Mouse (Mus musculus) embryonic facial prominence, embryonic 12.5 days (tissue): ENCODE data around the gene Ctla4. TPM values are rescaled to one million over a fixed set of nuclear protein-coding genes. Genes with fewer than 3 reads are reported as not detected.

Source experiments
- ATAC-seq: fragments of 200-750 bp; cut with Nextera tagmentation; 2 replicates; pipeline ENCODE4 v1.8.0; 2017; ENCODE audit not compliant: insufficient number of reproducible peaks, insufficient read depth, low FRiP score, low TSS enrichment
- H3K27ac ChIP-seq: fragments of 300-500 bp; sonication (generic); 2 replicates; pipeline ENCODE4 v1.5.1; 2016; ENCODE audit warnings: mild to moderate bottlenecking
- H3K27me3 ChIP-seq: fragments of 300-500 bp; sonication (generic); 2 replicates; pipeline ENCODE4 v1.6.1; 2016; ENCODE audit warnings: mild to moderate bottlenecking, moderate library complexity
- H3K36me3 ChIP-seq: fragments of 300-500 bp; sonication (generic); 2 replicates; pipeline ENCODE4 v1.6.1; 2016; ENCODE audit warnings: mild to moderate bottlenecking
- H3K4me1 ChIP-seq: fragments of 300-500 bp; sonication (generic); 2 replicates; pipeline ENCODE4 v1.6.1; 2016
- H3K4me2 ChIP-seq: fragments of 300-500 bp; sonication (generic); replicated peaks from 2 replicates; pipeline ENCODE4 v1.6.1; 2016; ENCODE audit warnings: mild to moderate bottlenecking, moderate library complexity
- H3K4me3 ChIP-seq: fragments of 300-500 bp; sonication (generic); 2 replicates; pipeline ENCODE4 v1.5.1; 2016; ENCODE audit warnings: mild to moderate bottlenecking
- H3K9ac ChIP-seq: fragments of 300-500 bp; sonication (generic); 2 replicates; pipeline ENCODE4 v1.6.1; 2016; ENCODE audit warnings: mild to moderate bottlenecking, moderate library complexity
- H3K9me3 ChIP-seq: fragments of 300-500 bp; sonication (generic); 2 replicates; pipeline ENCODE4 v1.6.1; 2016; ENCODE audit warnings: mild to moderate bottlenecking, moderate library complexity
- WGBS: fragments of 180-500 bp; shearing (Covaris S2); methylation state at CpG from one replicate; pipeline ENCODE4 v1.1.7; 2016; 5-methylcytosine and 5-hydroxymethylcytosine counted together
- polyA plus RNA-seq: library from polyadenylated mRNA; unstranded; fragments of >200 nt; fragmentation: Nextera tagmentation; extraction: Ambion mirVana; gene quantifications from 2 replicates; pipeline ENCODE4 v1.2.1, GENCODE M21; 2016

Gene Ctla4
- polyA plus RNA-seq, 1 experiment from 2014 or later: not detected

GRCm38 (mm10) chr1:60936963-60937711 lies 50.3 kb downstream of the Ctla4 start:
- Histone ChIP-seq H3K4me2 (no peak overlapping the region), H3K27ac (no peak overlapping the region), H3K9me3 (no peaks in the 10 kb centered on the region), H3K4me1 (no peaks in the 10 kb centered on the region), H3K9ac (no peak overlapping the region), H3K36me3 (no peaks in the 10 kb centered on the region), H3K4me3 (no peak overlapping the region), H3K27me3 (no peaks in the 10 kb centered on the region)
- ATAC-seq: no peak
- WGBS: 69% methylated on average over 6 of the region's 6 CpGs

GRCm38 (mm10) chr1:60938256-60938655 lies 51.5 kb downstream of the Ctla4 start:
- WGBS: 78% methylated on average over 2 of the region's 2 CpGs
- no peaks in the 10 kb centered on the region for H3K4me1 ChIP-seq
- H3K9ac ChIP-seq: no peak overlapping the region
- no peaks in the 10 kb centered on the region for H3K27me3 ChIP-seq
- H3K4me3 ChIP-seq: no peak overlapping the region
- H3K4me2 ChIP-seq: no peak overlapping the region
- ATAC-seq: no peak
- no peaks in the 10 kb centered on the region for H3K9me3 ChIP-seq
- no peak overlapping the region for H3K27ac ChIP-seq
- H3K36me3 ChIP-seq: no peaks in the 10 kb centered on the region

GRCm38 (mm10) chr1:60938974-60939373 lies 52.2 kb downstream of the Ctla4 start:
- no peak overlapping the region for H3K4me2 ChIP-seq
- H3K36me3 ChIP-seq: no peaks in the 10 kb centered on the region
- no peak overlapping the region for H3K27ac ChIP-seq
- no peaks in the 10 kb centered on the region for H3K4me1 ChIP-seq
- no peak overlapping the region for H3K9ac ChIP-seq
- no peak overlapping the region for H3K4me3 ChIP-seq
- no peaks in the 10 kb centered on the region for H3K27me3 ChIP-seq
- WGBS: 87% methylated on average over 5 of the region's 5 CpGs
- no peaks in the 10 kb centered on the region for H3K9me3 ChIP-seq
- ATAC-seq: no peak

- Histone ChIP-seq H3K9me3 (no peaks in the 10 kb centered on the region), H3K36me3 (no peaks in the 10 kb centered on the region), H3K4me2 (no peak overlapping the region), H3K4me1 (no peaks in the 10 kb centered on the region), H3K9ac (no peak overlapping the region), H3K27ac (no peak overlapping the region), H3K27me3 (no peaks in the 10 kb centered on the region), H3K4me3 (no peak overlapping the region)
- WGBS: 81% methylated on average over 3 of the region's 3 CpGs
- ATAC-seq: no peak
These were observed 53.2 kb downstream of the Ctla4 start for GRCm38 (mm10) chr1:60940023-60940422.

GRCm38 (mm10) chr1:60940620-60941019 lies 53.8 kb downstream of the Ctla4 start:
- 93% methylated on average over 1 of the region's 1 CpGs for WGBS
- Histone ChIP-seq H3K27ac (no peak overlapping the region), H3K9ac (no peak overlapping the region), H3K4me3 (no peak overlapping the region), H3K4me2 (no peak overlapping the region), H3K36me3 (no peaks in the 10 kb centered on the region), H3K27me3 (no peaks in the 10 kb centered on the region), H3K9me3 (no peaks in the 10 kb centered on the region), H3K4me1 (no peaks in the 10 kb centered on the region)
- no peak for ATAC-seq

GRCm38 (mm10) chr1:60941056-60942048 lies 54.6 kb downstream of the Ctla4 start:
- no peak overlapping the region for H3K9ac ChIP-seq
- no peaks in the 10 kb centered on the region for H3K9me3 ChIP-seq
- no peaks in the 10 kb centered on the region for H3K4me1 ChIP-seq
- H3K27me3 ChIP-seq: no peaks in the 10 kb centered on the region
- 94% methylated on average over 5 of the region's 5 CpGs for WGBS
- ATAC-seq: no peak
- no peak overlapping the region for H3K27ac ChIP-seq
- H3K4me2 ChIP-seq: no peak overlapping the region
- no peaks in the 10 kb centered on the region for H3K36me3 ChIP-seq
- H3K4me3 ChIP-seq: no peak overlapping the region

- no peak overlapping the region for H3K4me2 ChIP-seq
- no peak overlapping the region for H3K4me3 ChIP-seq
- no peaks in the 10 kb centered on the region for H3K27me3 ChIP-seq
- ATAC-seq: no peak
- WGBS: 80% methylated on average over 2 of the region's 2 CpGs
- no peak overlapping the region for H3K27ac ChIP-seq
- H3K9me3 ChIP-seq: no peaks in the 10 kb centered on the region
- no peaks in the 10 kb centered on the region for H3K36me3 ChIP-seq
- H3K4me1 ChIP-seq: no peaks in the 10 kb centered on the region
- no peak overlapping the region for H3K9ac ChIP-seq
These were observed 56.1 kb downstream of the Ctla4 start for GRCm38 (mm10) chr1:60942921-60943320.

- no peaks in the 10 kb centered on the region for H3K9me3 ChIP-seq
- H3K9ac ChIP-seq: no peak overlapping the region
- no peak overlapping the region for H3K4me3 ChIP-seq
- ATAC-seq: no peak
- no peaks in the 10 kb centered on the region for H3K4me1 ChIP-seq
- 78% methylated on average over 8 of the region's 8 CpGs for WGBS
- H3K4me2 ChIP-seq: no peak overlapping the region
- no peaks in the 10 kb centered on the region for H3K27me3 ChIP-seq
- H3K27ac ChIP-seq: no peak overlapping the region
- no peaks in the 10 kb centered on the region for H3K36me3 ChIP-seq
These were observed 59.0 kb downstream of the Ctla4 start for GRCm38 (mm10) chr1:60945633-60946401.

- Histone ChIP-seq H3K4me1 (no peaks in the 10 kb centered on the region), H3K27ac (no peak overlapping the region), H3K9ac (no peak overlapping the region), H3K9me3 (no peaks in the 10 kb centered on the region), H3K4me2 (no peak overlapping the region), H3K4me3 (no peak overlapping the region), H3K27me3 (no peaks in the 10 kb centered on the region), H3K36me3 (no peaks in the 10 kb centered on the region)
- no peak for ATAC-seq
- 78% methylated on average over 6 of the region's 6 CpGs for WGBS
These were observed 61.3 kb downstream of the Ctla4 start for GRCm38 (mm10) chr1:60948112-60948511.

- no peak overlapping the region for H3K4me3 ChIP-seq
- no peaks in the 10 kb centered on the region for H3K36me3 ChIP-seq
- H3K27me3 ChIP-seq: no peaks in the 10 kb centered on the region
- H3K9ac ChIP-seq: no peak overlapping the region
- H3K9me3 ChIP-seq: no peaks in the 10 kb centered on the region
- no peaks in the 10 kb centered on the region for H3K4me1 ChIP-seq
- H3K4me2 ChIP-seq: no peak overlapping the region
- 80% methylated on average over 7 of the region's 7 CpGs for WGBS
- no peak overlapping the region for H3K27ac ChIP-seq
- ATAC-seq: no peak
These were observed 66.2 kb downstream of the Ctla4 start for GRCm38 (mm10) chr1:60952958-60953357.

- Histone ChIP-seq H3K36me3 (no peaks in the 10 kb centered on the region), H3K9me3 (no peaks in the 10 kb centered on the region), H3K27me3 (no peaks in the 10 kb centered on the region), H3K4me1 (no peaks in the 10 kb centered on the region), H3K27ac (no peak overlapping the region), H3K9ac (no peak overlapping the region), H3K4me3 (no peak overlapping the region), H3K4me2 (no peak overlapping the region)
- ATAC-seq: no peak
- 88% methylated on average over 7 of the region's 7 CpGs for WGBS
These were observed 66.9 kb downstream of the Ctla4 start for GRCm38 (mm10) chr1:60953686-60954085.
